Mouse (Mus musculus) layer of hippocampus, adult 2 months (tissue): Measurements from ENCODE around the gene Adh1. TPM values are rescaled to one million over a fixed set of nuclear protein-coding genes. Genes with fewer than 3 reads are reported as not detected.

ENCODE experiments used
- DNase-seq, 2 experiments: peaks; one replicate each; pipeline ENCODE4 v3.0.0; 2022; ENCODE audit warnings: low spot score in 2 of 2
- H3K27ac ChIP-seq: fragments of 200-600 bp; 2 replicates; pipeline ENCODE4 v1.8.1; 2022
- H3K4me3 ChIP-seq: fragments of 200-600 bp; 2 replicates; pipeline ENCODE4 v1.8.1; 2022; ENCODE audit warnings: mild to moderate bottlenecking
- CTCF ChIP-seq: fragments of 200-600 bp; conservative IDR thresholded peaks from 2 replicates; pipeline ENCODE4 v1.8.1; 2022; ENCODE audit warnings: antibody characterized with exemption, mild to moderate bottlenecking, moderate library complexity
- total RNA-seq, 2 experiments: library from RNA; stranded (reverse); gene quantifications; 2 replicates each; pipeline ENCODE4 v1.2.3; 2021

The Adh1 gene
- total RNA-seq, 2 experiments from 2014 or later, result 0.61 to 1.1 TPM

- TF ChIP-seq CTCF, result no peak
- Histone ChIP-seq H3K4me3 (no peak overlapping the region), H3K27ac (no peak overlapping the region)
- no peak for DNase-seq
Observed at GRCm38 (mm10) chr3:138247241-138247640, 13.6 kb upstream of the Adh1 start.

- no peak for DNase-seq
- no peak for TF ChIP-seq CTCF
- Histone ChIP-seq H3K27ac (no peak overlapping the region), H3K4me3 (no peak overlapping the region)
Observed at GRCm38 (mm10) chr3:138248011-138248410, 12.8 kb upstream of the Adh1 start.

- no peak for DNase-seq
- no peak overlapping the region for H3K27ac ChIP-seq
- no peak overlapping the region for H3K4me3 ChIP-seq
- TF ChIP-seq CTCF, result no peak
Observed at GRCm38 (mm10) chr3:138248746-138249145, 12.0 kb upstream of the Adh1 start.

GRCm38 (mm10) chr3:138251156-138251555 lies 9.6 kb upstream of the Adh1 start:
- Histone ChIP-seq H3K27ac (no peak overlapping the region), H3K4me3 (no peak overlapping the region)
- TF ChIP-seq CTCF, result no peak
- DNase-seq, result no peak

GRCm38 (mm10) chr3:138254205-138254604 lies 6.6 kb upstream of the Adh1 start:
- Histone ChIP-seq H3K27ac (no peak overlapping the region), H3K4me3 (no peak overlapping the region)
- no peak for TF ChIP-seq CTCF
- no peak for DNase-seq

DNA sequence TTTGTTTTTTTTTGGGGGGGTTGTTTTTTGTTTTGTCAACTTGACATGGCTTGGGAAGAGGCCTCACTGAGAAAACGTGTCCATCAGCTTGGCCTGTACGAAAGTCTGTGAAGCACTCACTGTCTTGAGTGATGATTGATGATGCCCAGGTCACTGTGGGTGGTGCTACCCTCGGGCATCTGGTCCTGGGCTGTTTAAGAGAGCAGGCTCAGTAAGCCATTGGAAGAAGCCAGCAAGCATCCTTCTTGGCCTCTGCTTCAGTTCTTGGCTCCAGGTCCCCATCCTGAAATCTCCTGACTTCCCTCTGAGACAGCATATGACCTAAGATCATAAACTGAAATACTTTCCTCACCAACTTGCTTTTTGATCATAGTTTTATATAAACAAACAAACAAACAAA lies 5.4 kb upstream of the Adh1 start:
- no peak for DNase-seq
- TF ChIP-seq CTCF, result no peak
- no peak overlapping the region for H3K4me3 ChIP-seq
- no peak overlapping the region for H3K27ac ChIP-seq

GRCm38 (mm10) chr3:138255780-138256550 lies 4.8 kb upstream of the Adh1 start:
- H3K27ac ChIP-seq, result no peak overlapping the region
- no peak for DNase-seq
- no peak for TF ChIP-seq CTCF

DNA sequence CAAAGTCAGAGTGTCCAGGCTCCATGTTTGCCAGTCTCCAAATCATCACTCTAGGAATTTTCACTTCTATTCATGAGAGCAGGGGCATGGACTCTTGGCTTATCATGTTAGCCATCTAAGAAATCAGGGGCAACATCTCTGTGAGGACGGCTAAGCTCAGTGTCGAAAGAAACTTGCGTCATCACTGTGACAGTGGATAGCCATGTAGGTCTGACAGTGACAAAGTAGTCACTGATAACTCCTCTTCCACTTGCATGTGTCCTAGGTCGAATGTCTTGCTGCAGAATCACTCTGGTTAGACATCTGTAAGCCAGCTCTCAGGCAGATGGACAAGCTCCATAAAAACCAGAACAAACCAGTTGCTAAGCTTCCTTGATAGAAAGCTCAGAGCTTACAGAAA lies 1.8 kb downstream of the Adh1 start:
- TF ChIP-seq CTCF, result no peak
- no peak for DNase-seq
- H3K27ac ChIP-seq, result no peak overlapping the region
- H3K4me3 ChIP-seq, result no peak overlapping the region

More at GRCm38 (mm10) chr3:138255780-138256550, 4.8 kb upstream of the Adh1 start:
- no peak overlapping the region for H3K4me3 ChIP-seq

GRCm38 (mm10) chr3:138263154-138263930 lies 2.6 kb downstream of the Adh1 start:
- H3K27ac ChIP-seq, result no peak overlapping the region
- DNase-seq, result no peak
- H3K4me3 ChIP-seq, result no peak overlapping the region
- no peak for TF ChIP-seq CTCF

DNA sequence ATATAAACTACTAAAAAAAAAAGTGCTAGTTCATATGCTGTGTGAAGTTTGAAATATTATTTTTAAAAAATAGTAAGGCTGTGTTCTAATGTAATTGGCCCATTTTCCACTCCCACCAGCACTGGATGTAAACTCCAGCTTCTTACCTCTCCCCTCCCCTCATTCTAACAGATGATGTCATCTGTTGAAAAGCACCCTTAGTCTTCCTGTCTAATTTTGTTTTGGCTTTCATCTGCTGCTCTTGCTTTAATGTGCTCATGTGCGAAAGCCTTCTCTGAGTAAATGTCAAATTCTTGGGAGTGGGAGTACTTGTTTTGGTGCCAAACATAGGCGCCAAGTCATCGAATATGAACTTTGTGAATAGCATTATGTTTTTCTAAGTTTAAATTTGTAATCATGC lies 3.9 kb downstream of the Adh1 start:
- TF ChIP-seq CTCF, result no peak
- peak in 1 of 2 experiments; percentile 13 for DNase-seq
- Histone ChIP-seq H3K4me3 (no peak overlapping the region), H3K27ac (no peak overlapping the region)

DNA sequence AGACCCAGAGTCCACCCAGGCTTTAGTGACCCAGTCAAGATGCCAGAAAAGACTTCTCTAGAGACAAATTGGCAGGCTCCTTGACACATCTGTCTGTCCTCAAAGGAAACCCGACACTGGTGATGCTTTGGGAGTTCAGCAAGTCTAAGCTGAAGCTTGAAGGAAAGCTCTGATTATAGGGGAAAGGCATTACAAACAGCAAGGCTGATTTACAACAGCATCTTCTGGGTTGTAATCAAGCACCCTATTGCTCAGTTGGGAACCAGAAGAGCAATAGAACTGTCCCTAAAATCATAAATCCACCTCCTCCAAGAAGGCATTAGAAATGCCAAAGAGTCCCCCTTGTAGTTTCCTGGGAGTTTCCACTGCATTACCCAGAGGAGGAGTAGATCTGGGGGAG lies 9.7 kb downstream of the Adh1 start:
- Histone ChIP-seq H3K4me3 (no peak overlapping the region), H3K27ac (no peak overlapping the region)
- no peak for TF ChIP-seq CTCF
- no peak for DNase-seq

DNA sequence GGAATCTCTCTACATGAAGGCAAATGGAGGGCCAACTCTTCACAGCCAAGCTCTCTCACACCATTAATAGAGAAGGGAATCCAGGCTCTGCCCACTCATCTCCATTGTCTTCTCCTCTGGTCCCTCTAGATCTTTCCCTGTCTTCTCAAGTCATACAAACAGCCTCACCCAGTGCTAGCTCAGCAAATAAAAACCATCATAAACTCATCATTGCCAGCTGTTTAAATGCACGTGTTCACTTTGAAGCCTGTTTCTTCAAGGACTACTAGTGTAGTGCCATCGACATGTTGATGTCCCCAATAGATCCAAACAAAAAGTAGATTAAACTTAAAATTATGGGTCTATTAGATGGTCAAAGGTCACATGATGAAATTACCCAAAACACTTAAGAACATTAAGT lies 10.5 kb downstream of the Adh1 start:
- Histone ChIP-seq H3K4me3 (no peak overlapping the region), H3K27ac (no peak overlapping the region)
- no peak for DNase-seq
- no peak for TF ChIP-seq CTCF

- H3K4me3 ChIP-seq, result no peak overlapping the region
- TF ChIP-seq CTCF, result no peak
- no peak for DNase-seq
- no peak overlapping the region for H3K27ac ChIP-seq
Observed at GRCm38 (mm10) chr3:138273080-138273479, 12.3 kb downstream of the Adh1 start.

- H3K27ac ChIP-seq, result no peak overlapping the region
- TF ChIP-seq CTCF, result no peak
- H3K4me3 ChIP-seq, result no peak overlapping the region
- DNase-seq, result no peak
Observed at GRCm38 (mm10) chr3:138275100-138275499, 14.3 kb downstream of the Adh1 start.
